Mouse (Mus musculus): ENCODE data around the gene Cyp1a2.

Gene Cyp1a2

DNA sequence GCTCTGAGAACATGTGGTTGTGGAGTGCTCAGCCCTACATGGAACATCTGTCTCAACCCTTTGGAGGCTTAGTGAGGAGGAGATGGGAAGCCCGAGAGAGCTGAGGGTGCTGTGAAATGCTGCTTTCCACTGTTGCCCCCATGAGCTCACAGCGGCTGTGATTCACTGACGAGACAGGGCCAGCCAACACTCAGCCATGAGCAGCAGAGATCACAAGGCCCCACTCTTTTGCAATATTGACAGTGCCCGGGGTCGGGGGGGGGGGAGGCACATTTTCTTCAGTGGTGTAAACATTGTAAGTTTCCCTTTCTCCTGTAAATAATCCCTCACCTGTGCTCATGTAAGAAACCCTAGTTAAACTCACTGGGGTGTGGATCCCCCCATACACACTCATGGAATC, 12.0 kb downstream of the Cyp1a2 start:
- no peak for DNase-seq (ENCODE audit: low spot score in 2 of 2)

DNA sequence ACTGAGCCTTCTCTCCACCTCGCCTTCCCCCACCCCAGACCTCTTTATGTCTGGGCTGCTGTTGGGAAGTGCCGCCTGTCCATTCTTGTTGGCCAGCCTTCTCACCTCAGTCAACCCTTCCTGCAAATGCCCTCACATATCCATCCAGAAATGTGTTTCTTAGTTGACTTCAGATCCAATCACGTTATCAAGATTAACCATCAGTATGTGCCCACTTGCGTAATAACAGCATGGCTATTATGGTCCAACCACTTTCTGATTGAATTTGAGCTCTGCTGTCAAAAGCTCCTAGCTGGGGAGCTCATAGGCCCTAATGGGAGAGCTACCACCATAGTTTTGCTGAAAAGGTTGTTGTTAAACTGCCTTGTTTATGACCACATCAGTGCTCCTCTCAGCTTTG, 12.5 kb downstream of the Cyp1a2 start:
- no peak for DNase-seq (ENCODE audit: low spot score in 2 of 2)

DNA sequence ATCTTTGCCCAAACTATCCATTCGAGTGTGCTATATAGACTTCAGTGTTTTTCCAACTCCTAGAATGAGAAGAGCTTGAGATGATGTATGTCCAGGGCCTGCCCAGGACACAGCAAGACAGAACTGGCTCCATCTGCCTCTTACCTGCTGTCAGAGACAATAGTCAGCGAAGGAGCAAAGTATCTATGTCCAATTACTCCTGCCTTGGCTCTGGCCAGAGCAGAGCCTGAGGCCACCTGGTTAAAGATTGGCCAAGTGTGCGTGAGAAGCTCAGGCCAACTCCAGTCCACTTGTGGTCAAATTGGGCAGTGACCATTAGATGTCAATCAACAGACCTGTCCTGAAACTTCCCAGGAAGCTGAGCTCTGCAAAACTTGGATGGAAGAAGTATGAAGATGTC, 13.9 kb downstream of the Cyp1a2 start:
- DNase-seq (ENCODE audit: low spot score in 2 of 2) = no peak

DNA sequence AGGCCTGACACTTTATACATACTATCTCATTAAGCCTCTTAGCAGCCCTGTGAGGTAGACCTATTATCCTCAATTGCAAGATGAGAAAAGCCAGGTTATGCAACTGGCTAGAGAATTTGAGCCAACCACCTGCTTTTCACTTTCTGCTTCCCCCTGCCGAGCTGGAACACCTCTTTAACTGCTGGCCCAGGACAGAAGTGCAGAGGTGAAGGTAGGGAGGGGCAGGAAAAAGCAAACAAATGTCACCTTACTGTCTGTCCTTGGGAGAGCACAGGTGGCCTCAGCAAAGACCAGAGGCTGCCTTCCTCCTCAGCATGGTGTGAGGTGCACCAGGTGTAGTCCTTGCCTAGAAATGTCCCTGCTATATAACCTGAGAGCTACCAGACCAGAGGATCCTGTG, 15.2 kb downstream of the Cyp1a2 start:
- DNase-seq (ENCODE audit: low spot score in 2 of 2) = no peak

DNA sequence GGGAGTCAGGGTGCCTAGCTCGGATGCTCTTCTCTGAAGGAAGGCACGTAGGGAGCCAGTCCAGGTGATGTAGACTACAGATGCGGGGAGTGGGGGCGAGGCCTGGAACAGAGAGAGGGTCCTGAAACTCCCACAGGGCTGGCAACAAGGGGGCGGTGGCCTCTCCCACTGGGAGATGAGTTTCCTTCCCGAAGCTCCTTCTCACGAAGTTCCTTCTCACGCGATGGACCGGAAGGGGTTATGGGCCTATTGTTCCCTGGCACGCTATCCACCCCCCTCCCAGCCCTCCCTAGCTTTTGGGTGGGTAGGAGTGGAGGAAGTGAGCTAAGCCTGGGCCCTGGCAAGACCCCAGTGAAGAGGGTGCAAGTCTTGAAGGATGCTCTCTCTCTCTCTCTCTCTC, 15.7 kb downstream of the Cyp1a2 start:
- no peak for DNase-seq (ENCODE audit: low spot score in 2 of 2)

DNA sequence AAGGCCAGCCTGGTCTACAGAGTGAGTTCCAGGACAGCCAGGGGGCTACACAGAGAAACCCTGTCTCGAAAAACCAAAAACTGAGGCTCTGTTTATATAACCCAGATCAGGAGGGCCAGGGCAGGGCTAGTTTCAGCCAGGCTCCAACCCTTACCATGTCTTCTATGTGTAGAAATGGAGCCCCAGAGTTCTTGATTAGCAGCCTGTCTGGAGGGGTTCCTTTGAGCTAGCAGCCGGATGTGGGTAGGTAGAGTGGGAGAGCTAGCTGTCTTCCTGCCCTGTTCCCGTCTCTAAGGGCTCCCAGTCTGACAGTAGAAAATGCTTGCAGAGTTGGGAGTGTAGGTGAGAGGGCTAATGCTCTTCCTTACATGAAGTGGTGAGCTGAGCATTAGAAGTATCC, 16.4 kb downstream of the Cyp1a2 start:
- DNase-seq (ENCODE audit: low spot score in 2 of 2) = no peak

DNA sequence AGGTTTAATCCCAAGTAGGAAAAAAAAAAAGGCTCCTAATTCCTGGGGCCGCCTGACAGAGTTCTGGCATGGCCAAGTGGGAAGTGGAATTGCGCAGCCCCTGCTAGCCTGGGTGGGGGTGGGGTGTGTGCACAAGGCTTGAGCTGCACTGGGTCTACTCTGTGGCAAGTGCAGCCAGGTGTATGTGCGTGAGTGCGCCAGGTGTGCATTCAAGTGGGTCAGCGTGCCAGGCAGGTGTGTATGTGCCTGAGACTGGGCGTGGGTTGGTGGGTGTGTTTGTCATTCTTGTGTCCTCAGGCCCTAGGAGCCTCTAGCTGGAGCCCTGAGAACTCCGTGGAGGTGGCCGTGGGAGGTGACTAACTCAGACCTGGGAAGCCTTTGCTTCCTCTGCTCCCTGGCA, 17.0 kb downstream of the Cyp1a2 start:
- DNase-seq (ENCODE audit: low spot score in 2 of 2) = no peak

DNA sequence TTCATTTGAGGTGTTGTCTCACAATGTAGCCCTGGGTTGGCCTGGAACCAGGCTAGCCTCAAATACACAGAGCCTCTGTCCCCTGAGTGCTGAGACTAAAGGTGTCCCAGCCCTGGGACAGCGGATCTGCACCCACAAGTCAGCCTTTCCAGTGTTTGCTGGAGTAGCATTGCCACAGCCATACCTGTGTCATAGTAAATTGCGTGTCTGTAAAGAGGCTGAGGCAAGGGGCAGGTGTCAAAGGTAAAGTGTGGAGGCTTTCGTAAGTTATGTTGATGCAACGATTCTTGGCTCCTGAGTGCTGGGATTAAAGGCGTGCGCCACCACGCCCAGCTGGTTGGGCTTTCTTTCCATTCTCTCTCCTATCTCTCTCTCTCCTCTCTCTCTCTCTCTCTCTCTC, 18.9 kb downstream of the Cyp1a2 start:
- DNase-seq (ENCODE audit: low spot score in 2 of 2) = no peak

DNA sequence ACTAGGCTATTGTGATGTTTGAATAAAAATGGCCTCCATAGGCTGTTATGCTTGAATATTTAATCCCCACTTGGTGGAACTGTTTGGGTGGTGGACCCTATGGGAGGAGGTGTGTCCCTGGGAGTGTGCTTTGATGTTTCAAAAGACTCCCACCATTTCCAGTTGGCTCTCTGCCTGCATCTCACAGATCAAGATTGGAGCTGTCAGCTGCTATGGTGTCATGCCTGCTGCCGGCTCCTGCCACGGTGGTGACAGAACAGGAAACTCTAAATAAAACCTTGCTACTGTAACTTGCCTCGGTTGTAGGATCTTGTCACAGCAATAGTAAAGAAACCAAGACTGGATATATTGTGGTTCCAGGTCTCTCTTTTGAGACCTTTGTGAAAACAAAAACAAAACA, 22.0 kb downstream of the Cyp1a2 start:
- DNase-seq (ENCODE audit: low spot score in 2 of 2) = no peak

DNA sequence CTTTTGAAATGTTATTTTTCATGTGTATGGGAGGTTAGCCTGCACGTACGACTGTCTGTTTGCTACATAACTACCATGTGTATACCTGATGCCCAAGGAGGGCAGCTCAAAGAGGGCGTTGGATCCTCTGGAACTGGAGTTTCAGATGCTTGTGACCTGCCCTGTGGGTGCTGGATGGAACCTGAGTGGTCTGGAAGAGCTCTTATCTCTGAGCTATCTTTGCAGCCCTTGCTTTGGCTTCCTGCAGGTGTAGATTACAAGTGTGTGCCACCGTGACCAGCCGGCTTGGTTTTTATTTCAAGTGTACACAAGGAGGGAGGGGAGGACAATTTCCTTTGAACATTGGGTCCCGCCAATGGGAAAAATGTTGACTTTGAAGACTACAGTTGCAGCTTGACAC, 23.0 kb downstream of the Cyp1a2 start:
- peak in 1 of 2 experiments; percentile 40 for DNase-seq (ENCODE audit: low spot score in 2 of 2)

DNA sequence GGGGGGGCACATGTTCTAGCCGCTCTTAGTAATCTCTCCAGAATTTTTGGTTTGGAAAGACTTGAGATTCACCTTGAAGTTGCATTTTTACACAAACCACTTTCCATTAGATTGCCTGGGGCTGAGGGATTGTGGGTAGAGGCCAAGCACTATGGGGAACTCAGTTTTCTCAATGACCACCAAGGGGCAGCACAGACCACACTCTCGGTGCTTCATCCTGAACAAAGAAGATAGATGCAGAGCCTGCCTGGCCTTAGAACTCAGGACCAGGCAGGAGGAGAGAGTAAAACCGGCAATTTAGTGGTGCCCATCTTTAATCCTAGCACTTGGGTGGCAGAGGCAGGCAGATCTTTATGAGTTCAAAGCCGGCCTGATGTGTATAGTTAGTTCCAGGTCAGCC, 23.7 kb downstream of the Cyp1a2 start:
- peak; percentile 71 to 76 for DNase-seq (ENCODE audit: low spot score in 2 of 2)

DNA sequence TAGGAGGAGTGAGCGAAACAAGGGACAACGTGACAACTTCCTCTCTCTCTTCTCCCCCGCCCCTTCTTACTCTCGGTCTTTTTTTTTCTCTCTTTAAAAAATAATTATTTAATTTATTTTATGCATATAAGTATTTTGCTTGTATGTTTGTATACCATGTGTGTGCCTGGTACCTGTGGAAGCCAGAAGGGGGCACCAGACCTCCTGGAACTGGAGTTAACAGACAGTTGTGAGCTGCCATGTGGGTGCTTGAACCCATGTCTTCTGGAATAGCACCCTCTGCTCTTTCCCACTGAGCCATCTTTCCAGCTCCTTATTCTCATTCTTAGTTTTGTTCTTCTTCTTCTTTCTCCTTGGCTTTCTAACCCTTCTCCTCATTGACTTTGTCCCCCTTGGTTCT, 24.5 kb downstream of the Cyp1a2 start:
- no peak for DNase-seq (ENCODE audit: low spot score in 2 of 2)

DNA sequence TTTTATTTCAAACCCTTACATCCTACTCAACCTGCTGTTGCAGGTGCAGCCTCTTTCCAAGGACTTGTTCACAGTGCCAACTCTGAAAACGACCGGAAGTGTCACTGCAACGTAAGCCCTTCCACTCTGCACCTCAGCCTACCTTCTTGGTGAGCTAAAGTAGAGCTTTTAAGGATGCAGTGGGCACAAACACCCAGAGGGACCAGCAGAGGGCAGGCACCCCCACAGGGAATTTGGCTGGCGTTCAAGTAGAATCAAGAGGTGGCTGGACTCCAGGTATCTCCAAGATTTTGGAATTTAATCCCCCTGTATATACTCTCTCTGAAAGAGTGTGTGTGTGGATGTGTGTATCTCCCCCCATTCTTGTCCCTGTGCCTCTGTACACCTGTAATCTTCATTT, 25.7 kb downstream of the Cyp1a2 start:
- no peak for DNase-seq (ENCODE audit: low spot score in 2 of 2)

DNA sequence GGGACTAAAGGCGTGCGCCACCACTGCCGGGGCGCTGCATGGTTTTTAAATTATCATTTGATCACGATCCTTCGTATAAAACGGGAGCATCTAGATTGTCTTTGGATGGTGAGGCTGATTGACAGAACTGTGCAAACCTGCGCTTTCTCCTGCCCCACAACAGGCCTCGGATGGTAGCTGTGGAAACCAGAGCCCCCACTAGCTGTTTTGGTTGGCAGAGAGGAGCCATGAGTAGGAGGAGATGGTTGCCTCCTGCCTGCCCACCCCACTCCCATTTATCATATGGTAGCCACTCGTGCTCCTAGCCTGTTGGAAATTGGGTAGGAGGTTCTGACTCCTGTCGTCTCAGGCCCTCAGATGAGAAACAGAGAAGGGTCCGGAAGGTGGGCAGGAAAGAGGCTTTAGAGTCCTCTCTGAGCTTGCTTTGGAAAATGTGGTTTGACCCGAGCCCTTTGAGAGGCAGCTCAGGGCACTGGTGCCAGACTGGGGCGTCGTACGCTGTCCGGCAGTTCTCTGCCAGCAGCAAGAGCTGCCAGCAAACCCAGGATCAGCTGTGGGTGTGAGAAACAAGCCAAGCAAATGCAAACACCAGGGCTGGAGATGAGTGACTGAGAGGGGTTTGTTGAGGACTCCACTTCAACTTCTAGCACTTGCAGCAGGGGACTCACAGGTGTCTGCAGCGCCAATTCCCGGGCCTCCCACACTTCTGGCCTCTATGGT, 26.7 kb downstream of the Cyp1a2 start:
- DNase-seq (ENCODE audit: low spot score in 2 of 2) = no peak

DNA sequence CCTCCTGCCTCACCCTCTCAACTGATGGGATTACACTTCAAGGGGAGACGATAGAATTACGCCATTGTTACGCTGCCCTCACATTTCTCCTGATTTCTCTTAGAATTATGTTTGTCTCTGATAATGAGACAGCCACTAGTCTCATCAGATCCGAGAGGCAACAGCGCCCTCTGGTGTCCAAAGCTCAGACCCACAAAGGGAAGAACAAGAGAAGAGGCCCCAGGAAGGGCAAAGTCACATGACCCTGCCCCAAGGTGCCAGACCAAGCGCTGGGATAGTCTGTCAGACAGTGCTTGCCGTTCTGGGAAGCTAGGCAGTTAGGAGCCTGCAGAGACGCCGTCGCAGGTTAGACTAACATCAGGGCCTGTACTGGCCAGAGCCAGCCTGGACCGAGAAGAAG, 27.8 kb downstream of the Cyp1a2 start:
- DNase-seq (ENCODE audit: low spot score in 2 of 2) = peak; percentile 88 to 95

DNA sequence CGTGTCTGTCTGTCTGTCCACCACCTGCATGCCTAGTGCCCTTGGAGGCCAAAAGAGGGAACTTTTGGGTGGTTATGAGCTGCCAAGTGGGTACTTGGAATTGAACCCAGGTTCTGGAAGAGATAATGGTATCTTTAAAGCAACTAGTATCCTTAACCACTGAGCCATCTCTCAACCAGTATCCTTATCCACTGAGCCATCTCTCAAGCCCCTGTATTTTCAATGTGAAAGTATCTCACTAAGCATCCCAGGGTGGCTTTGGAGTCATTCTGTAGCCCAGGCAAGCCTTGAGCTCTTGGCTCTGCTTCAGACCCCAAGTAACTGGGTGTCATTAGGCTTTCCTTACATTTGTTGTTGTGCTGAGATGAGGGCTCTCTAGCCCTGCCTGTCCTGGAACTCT, 28.5 kb downstream of the Cyp1a2 start:
- DNase-seq (ENCODE audit: low spot score in 2 of 2) = no peak

DNA sequence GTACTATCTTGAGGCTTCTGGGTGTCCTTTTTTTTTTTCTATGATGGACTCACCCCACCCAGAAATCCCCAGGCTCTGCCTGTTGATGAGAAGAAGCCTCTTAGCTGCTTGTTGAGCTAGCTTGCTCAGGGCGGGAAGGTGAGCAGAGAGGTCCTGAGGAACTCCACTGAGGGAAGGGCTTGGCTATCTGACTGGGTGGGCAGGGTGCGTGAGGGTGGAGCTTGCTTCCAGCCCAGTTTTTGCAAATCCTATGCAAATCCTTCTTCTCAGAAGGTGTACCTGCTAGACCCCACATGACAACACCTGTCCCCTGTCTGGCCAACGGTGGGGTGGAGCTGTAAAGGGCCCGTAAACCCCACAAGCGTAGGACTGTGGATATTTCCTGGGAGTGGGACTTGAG, 30.2 kb downstream of the Cyp1a2 start, which contains the start of gene Csk:
Gene Csk (minus strand): TSS at position 349 of the 400 bp plus-strand sequence.
- peak; percentile 50 to 58 for DNase-seq (ENCODE audit: low spot score in 2 of 2)

DNA sequence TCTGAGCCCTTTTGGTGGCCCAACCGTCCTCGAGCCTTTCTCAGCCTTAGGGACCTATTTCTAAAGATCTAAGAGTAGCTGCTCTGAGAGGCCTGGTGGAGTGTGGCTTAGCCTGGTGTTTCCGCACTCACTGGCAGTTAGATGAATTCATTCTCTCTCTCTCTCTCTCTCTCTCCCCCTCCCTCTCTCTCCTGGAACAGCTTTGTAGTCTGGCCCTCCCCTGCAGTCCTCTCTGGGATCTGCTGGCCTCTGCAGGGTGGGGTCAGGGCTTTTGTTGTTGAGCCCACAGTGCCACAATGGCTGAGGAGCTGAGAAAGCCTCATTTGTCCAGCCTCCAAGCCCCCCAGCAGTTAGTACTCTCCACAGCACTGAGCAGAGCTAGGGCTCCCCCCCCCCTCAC, 30.6 kb downstream of the Cyp1a2 start:
- no peak for DNase-seq (ENCODE audit: low spot score in 2 of 2)

DNA sequence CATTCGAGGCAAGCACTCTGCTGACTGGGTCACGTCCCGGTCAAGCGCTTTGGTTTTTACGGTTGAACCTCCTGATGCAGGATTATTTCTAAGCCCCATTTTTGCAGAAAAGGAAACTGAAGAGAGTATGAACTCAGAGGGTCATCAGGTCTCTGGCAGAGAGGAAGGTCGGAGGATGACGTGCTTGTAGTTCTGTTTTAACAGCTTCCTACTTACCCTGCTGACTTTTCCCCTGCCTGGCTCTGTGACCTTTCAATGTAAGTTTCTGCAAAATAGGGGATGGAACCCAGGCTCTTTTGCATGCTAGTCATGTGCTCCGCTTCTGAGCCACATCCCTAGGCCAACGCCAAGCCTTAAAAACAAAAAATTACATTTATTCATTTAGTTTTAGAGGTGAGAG, 31.2 kb downstream of the Cyp1a2 start:
- DNase-seq (ENCODE audit: low spot score in 2 of 2) = peak; percentile 66 to 75

DNA sequence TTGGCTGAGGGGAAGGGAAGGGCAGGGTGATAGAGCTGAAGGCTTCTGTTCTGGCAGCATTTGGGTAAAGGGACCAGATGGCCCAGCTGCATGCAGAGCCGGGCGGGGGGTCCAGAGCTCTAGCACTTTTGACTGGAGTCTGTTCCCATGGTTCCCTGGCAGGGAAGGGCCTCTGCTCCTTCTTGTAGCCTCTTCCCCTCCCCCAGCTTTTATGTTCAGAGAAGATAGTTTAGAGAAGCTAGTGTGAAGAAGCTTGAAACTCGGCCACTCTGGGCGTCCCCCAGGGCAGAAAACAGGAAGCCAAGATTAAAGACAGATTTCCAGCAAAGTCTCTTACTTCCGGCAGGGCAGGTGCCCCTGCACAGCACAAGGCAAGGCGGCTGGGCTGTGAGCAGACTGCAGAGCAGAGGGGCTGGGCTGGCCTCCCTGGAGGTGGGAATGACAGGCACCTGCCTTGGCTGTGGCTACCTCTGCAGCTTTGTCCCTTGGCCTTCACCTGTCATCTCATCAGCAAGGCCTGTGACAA, 32.7 kb downstream of the Cyp1a2 start:
- peak; percentile 86 to 87 for DNase-seq (ENCODE audit: low spot score in 2 of 2)

DNA sequence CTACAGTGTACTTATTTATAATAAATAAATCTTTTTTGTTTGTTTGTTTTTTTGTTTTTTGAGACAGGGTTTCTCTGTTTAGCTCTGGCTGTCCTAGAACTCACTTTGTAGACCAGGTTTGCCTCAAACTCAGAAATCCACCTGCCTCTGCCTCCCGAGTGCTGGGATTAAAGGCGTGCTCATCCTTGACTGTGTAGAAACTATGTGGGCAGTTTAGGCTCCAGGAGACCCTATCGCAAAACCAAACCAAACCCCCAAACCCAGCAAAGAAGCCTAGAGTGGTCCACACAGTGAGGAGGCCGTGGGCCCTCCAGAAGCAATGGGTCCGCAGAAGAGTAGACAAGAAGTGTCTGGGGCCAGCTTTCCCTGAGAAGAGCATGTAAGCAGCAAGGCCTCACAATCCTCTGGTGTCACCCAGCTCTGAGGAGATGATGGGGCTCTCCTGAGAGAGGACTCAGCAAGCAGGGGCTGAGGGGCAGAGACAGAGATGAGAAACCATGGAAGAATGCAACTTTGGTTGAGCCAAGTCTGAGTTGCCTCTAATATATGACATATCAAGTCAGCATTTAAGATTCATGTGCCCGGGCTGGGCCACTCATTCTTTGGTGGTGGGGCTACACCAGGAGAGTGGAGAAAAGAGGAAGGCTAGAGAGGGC, 33.2 kb downstream of the Cyp1a2 start:
- DNase-seq (ENCODE audit: low spot score in 2 of 2) = peak in 1 of 2 experiments; percentile 63

DNA sequence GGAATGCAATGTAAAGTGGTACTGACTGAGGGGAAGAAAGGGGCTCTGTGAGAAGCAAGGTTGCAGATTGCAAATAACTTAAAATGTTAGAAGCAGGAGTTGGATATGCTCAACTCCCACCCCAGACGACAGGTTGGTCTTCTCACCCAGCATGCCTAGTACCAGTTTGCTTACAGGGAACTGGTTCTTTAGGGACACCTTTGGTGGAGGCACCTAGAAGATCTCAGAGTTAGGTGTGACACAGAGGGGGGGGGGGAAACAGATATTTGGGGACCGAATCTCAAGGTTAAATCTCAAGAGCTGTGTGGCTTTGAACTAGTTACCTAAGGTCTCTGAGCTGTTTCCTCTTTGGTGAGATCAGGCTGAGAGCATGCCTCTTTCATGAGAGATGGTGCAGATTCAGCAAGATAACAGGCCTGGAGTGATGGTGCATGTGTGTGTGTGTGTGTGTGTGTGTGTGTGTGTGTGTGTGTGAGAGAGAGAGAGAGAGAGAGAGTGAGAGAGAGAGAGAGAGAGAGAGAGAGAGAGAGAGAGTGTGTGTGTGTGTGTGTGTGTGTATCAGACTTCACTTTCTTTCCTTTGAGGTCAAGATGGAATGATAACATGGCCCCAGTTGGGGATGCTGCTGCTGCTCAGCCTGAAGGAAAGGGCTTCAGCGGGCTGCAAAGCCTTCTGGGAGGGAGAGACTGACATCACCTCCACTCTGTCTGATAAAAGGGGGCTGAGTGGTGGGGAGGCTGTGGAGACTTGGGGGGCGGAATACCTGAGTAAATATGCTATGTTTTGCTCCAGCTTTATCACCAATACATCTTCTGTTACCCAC, 36.0 kb downstream of the Cyp1a2 start:
- DNase-seq (ENCODE audit: low spot score in 2 of 2) = peak in 1 of 2 experiments; percentile 17

All from spleen, postnatal 36 days (tissue).